Mouse (Mus musculus) brain, embryonic 14.5 days (tissue): ENCODE measurements at regions not wholly inside any gene's neighbourhood (a gene's known extent, or its start where the extent isn't known, plus 50 kb on each side); places are given as distances from the start of the nearest gene placed in this dataset.

Experiments used
- DNase-seq: peaks from one replicate; pipeline ENCODE4 v3.0.0-alpha.2; 2011; ENCODE audit warnings: low read depth
- CTCF ChIP-seq: fragments of 200-500 bp; IDR thresholded peaks from 2 replicates; pipeline ENCODE4 v1.5.1; 2012; ENCODE audit warnings: inconsistent platforms, mild to moderate bottlenecking, moderate library complexity, borderline replicate concordance; ENCODE audit not compliant: insufficient read depth, insufficient read length; ENCODE audit errors: extremely low read depth
- POLR2A ChIP-seq: fragments of 200-500 bp; IDR thresholded peaks from 2 replicates; pipeline ENCODE4 v1.6.1; 2012; ENCODE audit warnings: mild to moderate bottlenecking, inconsistent platforms, borderline replicate concordance; ENCODE audit not compliant: poor library complexity, insufficient read depth, insufficient read length, severe bottlenecking; ENCODE audit errors: extremely low read depth

- TF ChIP-seq POLR2A (no peak), CTCF (no peak)
Measured at GRCm38 (mm10) chr12:35770387-35771024, 154.9 kb upstream of the Agr3 start.

GRCm38 (mm10) chr12:35758916-35759315 lies 166.5 kb upstream of the Agr3 start:
- no peak for DNase-seq
- TF ChIP-seq CTCF: no peak
- TF ChIP-seq POLR2A: no peak

More at GRCm38 (mm10) chr12:35770387-35771024, 154.9 kb upstream of the Agr3 start:
- no peak for DNase-seq

- no peak for TF ChIP-seq POLR2A
- DNase-seq: no peak
Measured at GRCm38 (mm10) chr12:35755159-35755558, 170.3 kb upstream of the Agr3 start.

GRCm38 (mm10) chr12:35747997-35748396 lies 177.4 kb upstream of the Agr3 start:
- TF ChIP-seq POLR2A (no peak), CTCF (no peak)
- DNase-seq: no peak

- peak; percentile 23 for DNase-seq
- TF ChIP-seq CTCF (no peak), POLR2A (no peak)
Measured at GRCm38 (mm10) chr12:35746691-35747299, 178.6 kb upstream of the Agr3 start.

- TF ChIP-seq POLR2A (no peak), CTCF (no peak)
- no peak for DNase-seq
Measured at GRCm38 (mm10) chr12:35742729-35743128, 182.7 kb upstream of the Agr3 start.

GRCm38 (mm10) chr12:35736427-35736826 lies 189.0 kb upstream of the Agr3 start:
- TF ChIP-seq CTCF: no peak
- no peak for TF ChIP-seq POLR2A

GRCm38 (mm10) chr12:35735002-35735401 lies 190.4 kb upstream of the Agr3 start:
- no peak for TF ChIP-seq POLR2A
- no peak for TF ChIP-seq CTCF
- no peak for DNase-seq

More at GRCm38 (mm10) chr12:35736427-35736826, 189.0 kb upstream of the Agr3 start:
- peak; percentile 15 for DNase-seq

GRCm38 (mm10) chr12:35734371-35734770 lies 191.0 kb upstream of the Agr3 start:
- TF ChIP-seq CTCF: no peak
- no peak for TF ChIP-seq POLR2A

GRCm38 (mm10) chr12:35733580-35733979 lies 191.8 kb upstream of the Agr3 start:
- no peak for DNase-seq
- TF ChIP-seq POLR2A: no peak
- no peak for TF ChIP-seq CTCF

More at GRCm38 (mm10) chr12:35734371-35734770, 191.0 kb upstream of the Agr3 start:
- no peak for DNase-seq

- DNase-seq: no peak
- TF ChIP-seq CTCF (no peak), POLR2A (no peak)
Measured at GRCm38 (mm10) chr12:35725910-35726309, 191.1 kb upstream of the Ahr start.

GRCm38 (mm10) chr12:35724132-35724531 lies 189.3 kb upstream of the Ahr start:
- no peak for DNase-seq
- TF ChIP-seq CTCF (no peak), POLR2A (no peak)
